In genomic region chr2:90583628-90584131, GRCm38 (mm10) we compare ENCODE assay signal across 9 mouse cellular contexts. TPM values are rescaled to one million over a fixed set of nuclear protein-coding genes. Genes with fewer than 3 reads are reported as not detected.
A peak's percentile ranks its signal among the peaks of the same experiment; 100 is the strongest.
DNase-seq lines count a peak whose midpoint lies in the region; ATAC-seq lines count a peak whose summit lies in the region.
"Had no signal": no experiment of that assay in that cellular context is flagged by ENCODE, and none has a peak within 500 bp of the region (broad histone marks: within the 10 kb centered on the region; RNA-seq: fewer than 3 reads in every experiment).

No protein-coding gene starts in this region.

- no peaks in the 10 kb centered on the region for H3K36me3 ChIP-seq in intestine, embryonic 14.5 days (ENCODE audit: control insufficient read depth, insufficient read depth, low read length)
- H3K36me3 ChIP-seq in hindbrain, embryonic 14.5 days (replicated peaks; ENCODE audit: control insufficient read depth, insufficient read depth): no peaks in the 10 kb centered on the region
- H3K36me3 ChIP-seq: midbrain, embryonic 12.5 days had no signal

- DNase-seq in heart, adult 8-10 months (ENCODE audit: low spot score): peak; percentile 35
- DNase-seq in heart, postnatal 36 days: no peak
- no peak for DNase-seq in intestine, embryonic 14.5 days (ENCODE audit: low spot score)
- no peak for DNase-seq in gastrocnemius, postnatal 25 days
- no peak for DNase-seq in frontal cortex, adult 2 months (ENCODE audit: extremely low spot score in 1 of 2, low spot score in 1 of 2)
- no peak for DNase-seq in hindbrain, embryonic 14.5 days (ENCODE audit: low spot score)

- no peaks in the 10 kb centered on the region for H3K9me3 ChIP-seq in intestine, embryonic 14.5 days (ENCODE audit: control insufficient read depth, low read length)
- no peaks in the 10 kb centered on the region for H3K9me3 ChIP-seq in hindbrain, embryonic 14.5 days (ENCODE audit: control insufficient read depth, low read length)
- H3K9me3 ChIP-seq: midbrain, embryonic 12.5 days had no signal

- H3K9ac ChIP-seq in intestine, embryonic 14.5 days (ENCODE audit: low read length): no peak overlapping the region
- H3K9ac ChIP-seq in hindbrain, embryonic 14.5 days: no peak overlapping the region
- H3K9ac ChIP-seq: midbrain, embryonic 12.5 days had no signal

- peak; percentile 69 for ATAC-seq in CD4-positive, CD25-positive, alpha-beta regulatory T cell, adult 4 months
- no peak; the same call in 1 of the 2 replicates for ATAC-seq in intestine, embryonic 14.5 days (replicated peaks; ENCODE audit: low FRiP score, low TSS enrichment, low read depth)
- 0 out of 2 replicates have a peak, but pooled peaks have one; percentile 7 for ATAC-seq in megakaryocyte-erythroid progenitor cell, adult 5-6 weeks (replicated peaks; ENCODE audit: low FRiP score, low TSS enrichment, poor library complexity, severe bottlenecking)
- no peak for ATAC-seq in hindbrain, embryonic 14.5 days (ENCODE audit: low FRiP score)

- no peaks in the 10 kb centered on the region for H3K27me3 ChIP-seq in intestine, embryonic 14.5 days (replicated peaks; ENCODE audit: control insufficient read depth, insufficient read depth, low read length)
- H3K27me3 ChIP-seq in hindbrain, embryonic 14.5 days (ENCODE audit: control insufficient read depth, insufficient read depth, low read length): no peaks in the 10 kb centered on the region

- no peak overlapping the region for H3K4me2 ChIP-seq in intestine, embryonic 14.5 days (ENCODE audit: low read length)
- no peak overlapping the region for H3K4me2 ChIP-seq in hindbrain, embryonic 14.5 days (replicated peaks)
- H3K4me2 ChIP-seq: midbrain, embryonic 12.5 days had no signal

- intact Hi-C loops in heart, postnatal 36 days (cut with DNase I): no loop called here

- H3K4me1 ChIP-seq in intestine, embryonic 14.5 days (replicated peaks; ENCODE audit: control insufficient read depth, insufficient read depth, low read length): peaks cover 4% of the 10 kb centered on the region; the same call in 1 of the 2 replicates
- H3K4me1 ChIP-seq in hindbrain, embryonic 14.5 days (replicated peaks; ENCODE audit: control insufficient read depth, insufficient read depth, low read length): peaks cover 9% of the 10 kb centered on the region

- H3K4me3 ChIP-seq in intestine, embryonic 14.5 days (ENCODE audit: low read depth, low read length): no peak overlapping the region
- no peak overlapping the region for H3K4me3 ChIP-seq in hindbrain, embryonic 14.5 days (replicated peaks; ENCODE audit: low read length)
- H3K4me3 ChIP-seq: midbrain, embryonic 12.5 days had no signal

- H3K27ac ChIP-seq in intestine, embryonic 14.5 days (ENCODE audit: low read depth): 0 out of 2 replicates have a peak overlapping the region, but pooled peaks have one; percentile 23
- no peak overlapping the region for H3K27ac ChIP-seq in hindbrain, embryonic 14.5 days
- H3K27ac ChIP-seq: midbrain, embryonic 12.5 days had no signal

- WGBS in intestine, embryonic 14.5 days: 41% methylated on average over 5 of the region's 5 CpGs
- 28% methylated on average over 5 of the region's 5 CpGs for WGBS in hindbrain, embryonic 14.5 days

RNA-seq across cellular contexts. Expression of gene Ptprj, which starts 3.2 kb away (rescaled TPM):
- 1 to 10 TPM; 6.0 to 7.3 (median 7.0) TPM for total RNA-seq in heart, adult 8-10 months (2022)
- 10 to 100 TPM in 1 of 2 experiments, 1 to 10 TPM in 1; 8.3 to 10.5 TPM for total RNA-seq in heart, postnatal 36 days (2021)
- polyA plus RNA-seq in CD4-positive, CD25-positive, alpha-beta regulatory T cell, adult 4 months (2017; shearing (Covaris generic)): 1 to 10 TPM; 5.2 to 7.0 TPM
- 8.3 and 8.5 TPM in 2 replicates for polyA plus RNA-seq in intestine, embryonic 14.5 days (2014; fragmentation: Nextera tagmentation; extraction: Ambion mirVana)
- total RNA-seq in megakaryocyte-erythroid progenitor cell, adult 5-6 weeks (2014; fragmentation: Nextera tagmentation): 11.4 and 14.3 TPM in 2 replicates
- total RNA-seq in megakaryocyte-erythroid progenitor cell, adult 5-6 weeks (2017): 17.5 and 18.7 TPM in 2 replicates
- 1 to 10 TPM; 3.7 to 4.1 TPM for total RNA-seq in gastrocnemius, postnatal 25 days (2021)
- polyA plus RNA-seq in frontal cortex, adult 2 months (2012; rRNA removed): 32.7 and 37.2 TPM in 2 replicates
- polyA plus RNA-seq in hindbrain, embryonic 14.5 days (2014; fragmentation: Nextera tagmentation; extraction: Ambion mirVana): 7.9 and 10.3 TPM in 2 replicates

Comparison
In these comparisons a context has a peak if more than half of its experiments do, and no peak if none do; other contexts are left out.
1. ATAC-seq: peak in CD4-positive, CD25-positive, alpha-beta regulatory T cell, adult 4 months (single experiment) and megakaryocyte-erythroid progenitor cell, adult 5-6 weeks (single experiment); none in intestine, embryonic 14.5 days (single experiment) and hindbrain, embryonic 14.5 days (single experiment).